Mouse (Mus musculus): ENCODE results near the gene Stau1.

- TF ChIP-seq CTCF (IDR thresholded peaks at IDR 0.05; ENCODE audit: low read depth) = no peak
- TF ChIP-seq EP300 (optimal IDR thresholded peaks at IDR 0.05) = no peak
Measured at GRCm38 (mm10) chr2:167039386-167039785, 43.3 kb upstream of the Stau1 start.

Measured in stomach, postnatal 0 days (tissue).